Mouse (Mus musculus): ENCODE data around the gene Rbm42. TPM values are rescaled to one million over a fixed set of nuclear protein-coding genes. Genes with fewer than 3 reads are reported as not detected.
A peak's percentile ranks its signal among the peaks of the same experiment; 100 is the strongest.

Gene Rbm42
- polyA plus RNA-seq, 1 experiment from 2014 or later = 125 TPM

GRCm38 (mm10) chr7:30629013-30629412, 21.1 kb downstream of the Rbm42 start:
- Histone ChIP-seq H3K27ac (replicated peaks; ENCODE audit: low read depth, low read length) (no peak overlapping the region), H3K9me3 (ENCODE audit: control insufficient read depth, low read length) (no peaks in the 10 kb centered on the region), H3K36me3 (ENCODE audit: control insufficient read depth, insufficient read depth, low read length) (no peaks in the 10 kb centered on the region), H3K4me2 (ENCODE audit: low read depth, severe bottlenecking) (no peak overlapping the region), H3K27me3 (ENCODE audit: control insufficient read depth, insufficient read depth, low read length) (peaks cover 14% of the 10 kb centered on the region), H3K4me1 (ENCODE audit: control insufficient read depth, insufficient read depth, low read length) (peaks cover 6% of the 10 kb centered on the region; the same call in 1 of the 2 replicates), H3K9ac (ENCODE audit: low read length) (no peak overlapping the region), H3K4me3 (ENCODE audit: low read depth, low read length) (no peak overlapping the region)
- ATAC-seq (ENCODE audit: insufficient number of reproducible peaks, low FRiP score, low TSS enrichment, low read depth) (no peak), DNase-seq (ENCODE audit: low spot score) (no peak)

DNA sequence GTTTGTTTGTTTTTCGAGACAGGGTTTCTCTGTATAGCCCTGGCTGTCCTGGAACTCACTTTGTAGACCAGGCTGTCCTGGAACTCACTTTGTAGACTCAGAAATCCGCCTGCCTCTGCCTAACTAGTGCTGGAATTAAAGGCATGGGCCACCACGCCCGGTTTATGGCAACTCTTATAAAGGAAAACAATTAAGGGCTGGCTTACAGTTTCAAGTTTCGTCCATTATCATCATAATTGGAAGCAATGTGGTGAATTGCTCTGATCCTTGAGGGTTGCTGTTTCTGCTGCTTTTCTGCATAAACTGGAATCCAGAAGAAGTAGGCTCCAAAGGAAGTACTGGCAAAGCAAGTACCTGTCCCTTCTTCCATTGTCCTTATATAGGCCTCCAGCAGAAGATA, 23.5 kb downstream of the Rbm42 start:
- Histone ChIP-seq H3K4me3 (ENCODE audit: low read depth, low read length) (no peak overlapping the region), H3K27me3 (ENCODE audit: control insufficient read depth, insufficient read depth, low read length) (no peaks in the 10 kb centered on the region), H3K9me3 (ENCODE audit: control insufficient read depth, low read length) (no peaks in the 10 kb centered on the region), H3K4me2 (ENCODE audit: low read depth, severe bottlenecking) (no peak overlapping the region), H3K36me3 (ENCODE audit: control insufficient read depth, insufficient read depth, low read length) (peaks cover 11% of the 10 kb centered on the region), H3K4me1 (ENCODE audit: control insufficient read depth, insufficient read depth, low read length) (peaks cover 6% of the 10 kb centered on the region; the same call in 1 of the 2 replicates), H3K9ac (ENCODE audit: low read length) (no peak overlapping the region), H3K27ac (replicated peaks; ENCODE audit: low read depth, low read length) (no peak overlapping the region)
- DNase-seq (ENCODE audit: low spot score) (no peak), ATAC-seq (ENCODE audit: insufficient number of reproducible peaks, low FRiP score, low TSS enrichment, low read depth) (no peak)
- 84% methylated on average over 5 of the region's 5 CpGs for WGBS

- Histone ChIP-seq H3K27ac (replicated peaks; ENCODE audit: low read depth, low read length) (no peak within 1 kb of the TSS), H3K4me1 (ENCODE audit: control insufficient read depth, insufficient read depth, low read length) (peaks cover 6% of the 10 kb centered on the region; the same call in 1 of the 2 replicates), H3K9ac (ENCODE audit: low read length) (peak within 1 kb of the TSS; percentile 85), H3K36me3 (ENCODE audit: control insufficient read depth, insufficient read depth, low read length) (peaks cover 13% of the 10 kb centered on the region), H3K9me3 (ENCODE audit: control insufficient read depth, low read length) (no peaks in the 10 kb centered on the region), H3K27me3 (ENCODE audit: control insufficient read depth, insufficient read depth, low read length) (no peaks in the 10 kb centered on the region), H3K4me3 (ENCODE audit: low read depth, low read length) (peak within 1 kb of the TSS; percentile 86), H3K4me2 (ENCODE audit: low read depth, severe bottlenecking) (peak within 1 kb of the TSS; percentile 71)
- peak; percentile 85 for ATAC-seq (ENCODE audit: insufficient number of reproducible peaks, low FRiP score, low TSS enrichment, low read depth)
- 2% methylated on average over 44 of the region's 44 CpGs for WGBS
- peak; percentile 92 for DNase-seq (ENCODE audit: low spot score)
Observed at GRCm38 (mm10) chr7:30625530-30626384, 24.4 kb downstream of the Rbm42 start, which contains the start of gene Cox6b1. Gene Cox6b1 (minus strand): TSS chr7:30626151.

DNA sequence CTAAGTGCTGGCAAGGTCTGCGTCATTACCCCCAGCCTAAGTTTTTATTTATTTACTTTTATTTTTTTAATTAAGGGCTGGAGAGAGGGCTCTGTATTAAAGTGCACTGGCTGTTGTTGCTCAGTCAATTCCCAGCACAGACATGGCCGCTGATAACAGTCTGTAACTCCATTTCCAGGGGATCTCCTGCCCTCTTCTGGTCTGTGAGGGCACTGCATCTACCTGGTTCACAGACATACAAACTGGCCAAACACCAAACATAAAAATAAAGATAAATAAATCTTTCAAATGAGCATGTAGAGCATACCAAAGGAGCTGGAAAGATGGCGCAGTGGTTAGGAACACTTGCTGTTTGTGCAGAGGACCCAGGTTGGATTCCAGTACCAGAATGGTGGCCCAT, 30.9 kb downstream of the Rbm42 start:
- Histone ChIP-seq H3K36me3 (ENCODE audit: control insufficient read depth, insufficient read depth, low read length) (peaks cover 25% of the 10 kb centered on the region), H3K9ac (ENCODE audit: low read length) (no peak overlapping the region), H3K27me3 (ENCODE audit: control insufficient read depth, insufficient read depth, low read length) (no peaks in the 10 kb centered on the region), H3K4me2 (ENCODE audit: low read depth, severe bottlenecking) (no peak overlapping the region), H3K4me3 (ENCODE audit: low read depth, low read length) (no peak overlapping the region), H3K27ac (replicated peaks; ENCODE audit: low read depth, low read length) (no peak overlapping the region), H3K4me1 (ENCODE audit: control insufficient read depth, insufficient read depth, low read length) (no peaks in the 10 kb centered on the region), H3K9me3 (ENCODE audit: control insufficient read depth, low read length) (no peaks in the 10 kb centered on the region)
- ATAC-seq (ENCODE audit: insufficient number of reproducible peaks, low FRiP score, low TSS enrichment, low read depth) (no peak), DNase-seq (ENCODE audit: low spot score) (peak; percentile 60)
- WGBS = 89% methylated on average over 3 of the region's 3 CpGs

- Histone ChIP-seq H3K27me3 (ENCODE audit: control insufficient read depth, insufficient read depth, low read length) (no peaks in the 10 kb centered on the region), H3K36me3 (ENCODE audit: control insufficient read depth, insufficient read depth, low read length) (peaks cover 25% of the 10 kb centered on the region), H3K4me1 (ENCODE audit: control insufficient read depth, insufficient read depth, low read length) (no peaks in the 10 kb centered on the region), H3K9ac (ENCODE audit: low read length) (no peak overlapping the region), H3K27ac (replicated peaks; ENCODE audit: low read depth, low read length) (no peak overlapping the region), H3K9me3 (ENCODE audit: control insufficient read depth, low read length) (no peaks in the 10 kb centered on the region), H3K4me3 (ENCODE audit: low read depth, low read length) (no peak overlapping the region), H3K4me2 (ENCODE audit: low read depth, severe bottlenecking) (no peak overlapping the region)
- WGBS = 98% methylated on average over 9 of the region's 9 CpGs
- DNase-seq (ENCODE audit: low spot score) (no peak), ATAC-seq (ENCODE audit: insufficient number of reproducible peaks, low FRiP score, low TSS enrichment, low read depth) (no peak)
Observed at GRCm38 (mm10) chr7:30618658-30619057, 31.5 kb downstream of the Rbm42 start.

- no peaks in the 10 kb centered on the region for H3K9me3 ChIP-seq (ENCODE audit: control insufficient read depth, low read length)
- no peak overlapping the region for H3K4me2 ChIP-seq (ENCODE audit: low read depth, severe bottlenecking)
- no peak overlapping the region for H3K9ac ChIP-seq (ENCODE audit: low read length)
- no peak overlapping the region for H3K27ac ChIP-seq (replicated peaks; ENCODE audit: low read depth, low read length)
- peaks cover 13% of the 10 kb centered on the region for H3K36me3 ChIP-seq (ENCODE audit: control insufficient read depth, insufficient read depth, low read length)
- H3K27me3 ChIP-seq (ENCODE audit: control insufficient read depth, insufficient read depth, low read length) = no peaks in the 10 kb centered on the region
- WGBS = 52% methylated on average over 5 of the region's 5 CpGs
- H3K4me3 ChIP-seq (ENCODE audit: low read depth, low read length) = no peak overlapping the region
- ATAC-seq (ENCODE audit: insufficient number of reproducible peaks, low FRiP score, low TSS enrichment, low read depth) (peak; percentile 37; the same call in 1 of the 2 replicates), DNase-seq (ENCODE audit: low spot score) (no peak)
- H3K4me1 ChIP-seq (ENCODE audit: control insufficient read depth, insufficient read depth, low read length) = no peaks in the 10 kb centered on the region
Observed at GRCm38 (mm10) chr7:30615049-30615760, 34.9 kb downstream of the Rbm42 start.

- 82% methylated on average over 2 of the region's 2 CpGs for WGBS
- no peaks in the 10 kb centered on the region for H3K9me3 ChIP-seq (ENCODE audit: control insufficient read depth, low read length)
- H3K4me1 ChIP-seq (ENCODE audit: control insufficient read depth, insufficient read depth, low read length) = no peaks in the 10 kb centered on the region
- ATAC-seq (ENCODE audit: insufficient number of reproducible peaks, low FRiP score, low TSS enrichment, low read depth) = no peak
- no peak overlapping the region for H3K4me2 ChIP-seq (ENCODE audit: low read depth, severe bottlenecking)
- H3K27ac ChIP-seq (replicated peaks; ENCODE audit: low read depth, low read length) = no peak overlapping the region
- no peak overlapping the region for H3K9ac ChIP-seq (ENCODE audit: low read length)
- H3K36me3 ChIP-seq (ENCODE audit: control insufficient read depth, insufficient read depth, low read length) = peaks cover 12% of the 10 kb centered on the region
- DNase-seq (ENCODE audit: low spot score) = no peak
- no peak overlapping the region for H3K4me3 ChIP-seq (ENCODE audit: low read depth, low read length)
- H3K27me3 ChIP-seq (ENCODE audit: control insufficient read depth, insufficient read depth, low read length) = no peaks in the 10 kb centered on the region
Observed at GRCm38 (mm10) chr7:30614454-30614853, 35.7 kb downstream of the Rbm42 start.

DNA sequence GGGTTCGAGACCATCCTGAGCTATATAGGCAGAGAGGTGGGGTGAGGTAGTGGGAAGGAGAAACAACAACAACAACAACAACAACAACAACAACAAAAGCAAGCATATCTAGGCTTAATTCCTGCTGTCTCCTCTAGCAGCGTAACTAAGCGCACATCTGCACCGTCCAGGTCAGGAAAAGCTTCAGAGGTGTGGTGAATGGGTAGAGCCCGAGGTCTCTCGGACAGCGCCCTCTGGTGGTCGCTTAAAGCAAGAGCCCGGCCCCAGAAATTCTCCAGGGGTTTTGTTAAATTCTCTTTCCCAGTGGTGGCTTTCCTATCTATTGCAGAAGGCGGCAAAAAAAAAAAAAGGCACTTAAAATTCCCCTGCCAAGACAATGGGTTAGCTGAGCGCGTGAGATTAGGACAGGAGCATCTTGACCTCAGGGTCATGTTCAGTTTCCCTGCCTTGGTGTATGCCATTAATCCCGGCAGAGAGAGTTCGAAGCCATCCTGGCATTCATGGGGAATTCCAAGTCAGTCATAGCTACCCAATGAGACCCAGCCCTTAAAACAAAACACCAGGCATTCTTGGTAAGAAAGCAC, 36.5 kb downstream of the Rbm42 start:
- ATAC-seq (ENCODE audit: insufficient number of reproducible peaks, low FRiP score, low TSS enrichment, low read depth) (no peak), DNase-seq (ENCODE audit: low spot score) (peak; percentile 77)
- no peak overlapping the region for H3K4me2 ChIP-seq (ENCODE audit: low read depth, severe bottlenecking)
- no peaks in the 10 kb centered on the region for H3K27me3 ChIP-seq (ENCODE audit: control insufficient read depth, insufficient read depth, low read length)
- H3K9ac ChIP-seq (ENCODE audit: low read length) = no peak overlapping the region
- no peak overlapping the region for H3K4me3 ChIP-seq (ENCODE audit: low read depth, low read length)
- 25% methylated on average over 14 of the region's 14 CpGs for WGBS
- H3K27ac ChIP-seq (replicated peaks; ENCODE audit: low read depth, low read length) = no peak overlapping the region
- H3K4me1 ChIP-seq (ENCODE audit: control insufficient read depth, insufficient read depth, low read length) = no peaks in the 10 kb centered on the region
- no peaks in the 10 kb centered on the region for H3K9me3 ChIP-seq (ENCODE audit: control insufficient read depth, low read length)
- peaks cover 6% of the 10 kb centered on the region; the same call in 1 of the 2 replicates for H3K36me3 ChIP-seq (ENCODE audit: control insufficient read depth, insufficient read depth, low read length)

Measured in limb, embryonic 11.5 days (tissue).